Mouse (Mus musculus) hindbrain, embryonic 14.5 days (tissue): ENCODE results near the gene Cirbp. TPM values are rescaled to one million over a fixed set of nuclear protein-coding genes. Genes with fewer than 3 reads are reported as not detected.

Experiments
- ATAC-seq: fragments of 200-750 bp; cut with Nextera tagmentation; 2 replicates; pipeline ENCODE4 v1.8.0; 2017; ENCODE audit warnings: moderate number of reproducible peaks, mild to moderate bottlenecking, moderate TSS enrichment, moderate library complexity; ENCODE audit not compliant: low FRiP score
- DNase-seq: peaks from one replicate; pipeline ENCODE4 v3.0.0-alpha.2; 2015; ENCODE audit warnings: low spot score
- H3K27ac ChIP-seq: fragments of 300-500 bp; sonication (generic); 2 replicates; pipeline ENCODE4 v1.5.1; 2014; ENCODE audit warnings: mild to moderate bottlenecking, moderate library complexity
- H3K27me3 ChIP-seq: fragments of 300-500 bp; sonication (generic); 2 replicates; pipeline ENCODE4 v1.6.1; 2014; ENCODE audit warnings: mild to moderate bottlenecking, low read length, mixed read lengths; ENCODE audit not compliant: control insufficient read depth, insufficient read depth
- H3K36me3 ChIP-seq: fragments of 300-500 bp; sonication (generic); replicated peaks from 2 replicates; pipeline ENCODE4 v1.6.1; 2014; ENCODE audit not compliant: control insufficient read depth, insufficient read depth
- H3K4me1 ChIP-seq: fragments of 300-500 bp; sonication (generic); replicated peaks from 2 replicates; pipeline ENCODE4 v1.6.1; 2014; ENCODE audit warnings: antibody characterized with exemption, low read length, mixed read lengths; ENCODE audit not compliant: control insufficient read depth, insufficient read depth
- H3K4me2 ChIP-seq: fragments of 300-500 bp; sonication (generic); replicated peaks from 2 replicates; pipeline ENCODE4 v1.6.1; 2014; ENCODE audit warnings: mild to moderate bottlenecking, moderate library complexity
- H3K4me3 ChIP-seq: fragments of 300-500 bp; sonication (generic); replicated peaks from 2 replicates; pipeline ENCODE4 v1.5.1; 2014; ENCODE audit warnings: mild to moderate bottlenecking, low read length
- H3K9ac ChIP-seq: fragments of 300-500 bp; sonication (generic); 2 replicates; pipeline ENCODE4 v1.6.1; 2014
- H3K9me3 ChIP-seq: fragments of 300-500 bp; sonication (generic); 2 replicates; pipeline ENCODE4 v1.6.1; 2016; ENCODE audit warnings: low read length; ENCODE audit not compliant: control insufficient read depth
- WGBS: fragments of 180-500 bp; shearing (Covaris S2); extraction: QIAGEN DNeasy Blood & Tissue Kit; methylation state at CpG from one replicate; pipeline ENCODE4 v1.1.7; 2014; 5-methylcytosine and 5-hydroxymethylcytosine counted together
- polyA plus RNA-seq: library from polyadenylated mRNA; unstranded; fragments of >200 nt; fragmentation: Nextera tagmentation; extraction: Ambion mirVana; gene quantifications from 2 replicates; pipeline ENCODE4 v1.2.1, GENCODE M21; 2014

Cirbp gene
- polyA plus RNA-seq, 1 experiment from 2014 or later, result 252 TPM

- Histone ChIP-seq H3K27ac (peak overlapping the region; percentile 86), H3K9me3 (no peaks in the 10 kb centered on the region), H3K36me3 (peaks cover 32% of the 10 kb centered on the region), H3K4me2 (peak overlapping the region; percentile 97), H3K27me3 (no peaks in the 10 kb centered on the region), H3K9ac (peak overlapping the region; percentile 93), H3K4me3 (peak overlapping the region; percentile 80), H3K4me1 (peaks cover 28% of the 10 kb centered on the region)
- WGBS, result under 1% methylated on average over 42 of the region's 43 CpGs
- DNase-seq (peak; percentile 99), ATAC-seq (peak; percentile 86)
These were observed 23.8 kb upstream of the Cirbp start for GRCm38 (mm10) chr10:80141786-80142529.

GRCm38 (mm10) chr10:80142530-80142925 lies 23.3 kb upstream of the Cirbp start:
- peaks cover 32% of the 10 kb centered on the region for H3K36me3 ChIP-seq
- H3K9ac ChIP-seq, result peak overlapping the region; percentile 93
- H3K4me1 ChIP-seq, result peaks cover 23% of the 10 kb centered on the region
- peak overlapping the region; percentile 80 for H3K4me3 ChIP-seq
- H3K27ac ChIP-seq, result peak overlapping the region; percentile 86
- ATAC-seq (no peak), DNase-seq (no peak)
- 0% methylated on average over 15 of the region's 15 CpGs for WGBS
- H3K9me3 ChIP-seq, result no peaks in the 10 kb centered on the region
- H3K4me2 ChIP-seq, result peak overlapping the region; percentile 97
- no peaks in the 10 kb centered on the region for H3K27me3 ChIP-seq

- WGBS, result 91% methylated on average over 7 of the region's 7 CpGs
- peak overlapping the region; percentile 97; the same call in 1 of the 2 replicates for H3K4me2 ChIP-seq
- H3K27ac ChIP-seq, result no peak overlapping the region
- H3K9me3 ChIP-seq, result no peaks in the 10 kb centered on the region
- no peaks in the 10 kb centered on the region for H3K27me3 ChIP-seq
- DNase-seq (no peak), ATAC-seq (no peak)
- H3K9ac ChIP-seq, result no peak overlapping the region
- H3K36me3 ChIP-seq, result peaks cover 32% of the 10 kb centered on the region
- H3K4me1 ChIP-seq, result peaks cover 13% of the 10 kb centered on the region
- 0 out of 2 replicates have a peak overlapping the region, but pooled peaks have one; percentile 80 for H3K4me3 ChIP-seq
These were observed 22.1 kb upstream of the Cirbp start for GRCm38 (mm10) chr10:80143664-80144063.

- 95% methylated on average over 12 of the region's 12 CpGs for WGBS
These were observed 21.6 kb upstream of the Cirbp start for GRCm38 (mm10) chr10:80144159-80144558.

GRCm38 (mm10) chr10:80144864-80145838 lies 20.6 kb upstream of the Cirbp start:
- ATAC-seq, result no peak
- Histone ChIP-seq H3K4me1 (peaks cover 8% of the 10 kb centered on the region), H3K27me3 (no peaks in the 10 kb centered on the region), H3K9ac (no peak overlapping the region), H3K4me3 (no peak overlapping the region), H3K27ac (no peak overlapping the region), H3K36me3 (peaks cover 36% of the 10 kb centered on the region), H3K9me3 (no peaks in the 10 kb centered on the region), H3K4me2 (0 out of 2 replicates have a peak overlapping the region, but pooled peaks have one; percentile 10)
- 71% methylated on average over 20 of the region's 20 CpGs for WGBS
- peak; percentile 72 for DNase-seq

More at GRCm38 (mm10) chr10:80144159-80144558, 21.6 kb upstream of the Cirbp start:
- H3K4me1 ChIP-seq, result peaks cover 13% of the 10 kb centered on the region
- ATAC-seq, result no peak
- H3K4me2 ChIP-seq, result no peak overlapping the region
- no peak overlapping the region for H3K9ac ChIP-seq
- no peaks in the 10 kb centered on the region for H3K9me3 ChIP-seq
- no peak for DNase-seq
- H3K4me3 ChIP-seq, result no peak overlapping the region
- H3K36me3 ChIP-seq, result peaks cover 32% of the 10 kb centered on the region
- H3K27ac ChIP-seq, result no peak overlapping the region
- H3K27me3 ChIP-seq, result no peaks in the 10 kb centered on the region

GRCm38 (mm10) chr10:80145896-80146295 lies 19.9 kb upstream of the Cirbp start:
- ATAC-seq (no peak), DNase-seq (no peak)
- no peaks in the 10 kb centered on the region for H3K27me3 ChIP-seq
- H3K4me3 ChIP-seq, result no peak overlapping the region
- peaks cover 36% of the 10 kb centered on the region for H3K36me3 ChIP-seq
- H3K9ac ChIP-seq, result no peak overlapping the region
- no peaks in the 10 kb centered on the region for H3K9me3 ChIP-seq
- H3K4me1 ChIP-seq, result peaks cover 8% of the 10 kb centered on the region
- 89% methylated on average over 6 of the region's 6 CpGs for WGBS
- H3K4me2 ChIP-seq, result 0 out of 2 replicates have a peak overlapping the region, but pooled peaks have one; percentile 10
- H3K27ac ChIP-seq, result no peak overlapping the region

- ATAC-seq (no peak), DNase-seq (no peak)
- peaks cover 8% of the 10 kb centered on the region for H3K4me1 ChIP-seq
- H3K4me2 ChIP-seq, result no peak overlapping the region
- no peak overlapping the region for H3K4me3 ChIP-seq
- no peak overlapping the region for H3K27ac ChIP-seq
- H3K27me3 ChIP-seq, result no peaks in the 10 kb centered on the region
- WGBS, result 79% methylated on average over 4 of the region's 4 CpGs
- no peaks in the 10 kb centered on the region for H3K9me3 ChIP-seq
- no peak overlapping the region for H3K9ac ChIP-seq
- peaks cover 40% of the 10 kb centered on the region for H3K36me3 ChIP-seq
These were observed 19.2 kb upstream of the Cirbp start for GRCm38 (mm10) chr10:80146568-80147011.

GRCm38 (mm10) chr10:80147146-80147718 lies 18.6 kb upstream of the Cirbp start:
- H3K9ac ChIP-seq, result peak overlapping the region; percentile 100
- 74% methylated on average over 5 of the region's 5 CpGs for WGBS
- H3K27me3 ChIP-seq, result no peaks in the 10 kb centered on the region
- DNase-seq (no peak), ATAC-seq (no peak)
- no peaks in the 10 kb centered on the region for H3K9me3 ChIP-seq
- H3K4me3 ChIP-seq, result peak overlapping the region; percentile 100; the same call in 1 of the 2 replicates
- peak overlapping the region; percentile 99 for H3K27ac ChIP-seq
- H3K4me1 ChIP-seq, result peaks cover 14% of the 10 kb centered on the region
- H3K36me3 ChIP-seq, result peaks cover 46% of the 10 kb centered on the region
- peak overlapping the region; percentile 100 for H3K4me2 ChIP-seq
